Mouse (Mus musculus) urinary bladder, adult 2 months (tissue): ENCODE results near the gene Zscan25. TPM values are rescaled to one million over a fixed set of nuclear protein-coding genes. Genes with fewer than 3 reads are reported as not detected.

ENCODE experiments used
- polyA plus RNA-seq: library from polyadenylated mRNA; depleted of rRNA; stranded (reverse); fragments of >200 nt; gene quantifications from 2 replicates; pipeline ENCODE4 v1.2.3, GENCODE M21; 2012; rRNA removed

The Zscan25 gene
- polyA plus RNA-seq, 1 experiment, result 19.1 TPM

Other genes with a start within 250 kb of the Zscan25 start
- not detected in 2 replicates for gene Gm4871, start 247.7 kb upstream of the Zscan25 start, polyA plus RNA-seq
- not detected in 2 replicates for gene 1700018F24Rik, start 237.5 kb upstream of the Zscan25 start, polyA plus RNA-seq
- 284 and 341 TPM in 2 replicates for gene Arpc1a, start 196.7 kb upstream of the Zscan25 start, polyA plus RNA-seq
- not detected in 2 replicates for gene Kpna7, start 196.5 kb upstream of the Zscan25 start, polyA plus RNA-seq
- 410 and 483 TPM in 2 replicates for gene Arpc1b, start 166.3 kb upstream of the Zscan25 start, polyA plus RNA-seq
- gene Pdap1, start 140.3 kb upstream of the Zscan25 start, polyA plus RNA-seq, result 51.4 and 62.5 TPM in 2 replicates
- 80.5 and 98.6 TPM in 2 replicates for gene Bud31, start 140.1 kb upstream of the Zscan25 start, polyA plus RNA-seq
- gene Ptcd1, start 113.4 kb upstream of the Zscan25 start, polyA plus RNA-seq, result 12.9 TPM in 2 replicates
- gene Cpsf4, start 113.3 kb upstream of the Zscan25 start, polyA plus RNA-seq, result 20.4 and 25.4 TPM in 2 replicates
- 266 and 278 TPM in 2 replicates for gene Atp5j2, start 88.4 kb upstream of the Zscan25 start, polyA plus RNA-seq
- gene Zkscan14, start 78.6 kb upstream of the Zscan25 start, polyA plus RNA-seq, result 6.8 and 7.4 TPM in 2 replicates
- 7.4 and 9.1 TPM in 2 replicates for gene Zkscan5, start 75.9 kb upstream of the Zscan25 start, polyA plus RNA-seq
- gene Zfp655, start 48.8 kb upstream of the Zscan25 start, polyA plus RNA-seq, result 30.0 and 31.5 TPM in 2 replicates
- gene Cyp3a57, start 64.8 kb downstream of the Zscan25 start, polyA plus RNA-seq, result 11.7 and 17.9 TPM in 2 replicates
- gene Cyp3a16, start 189.2 kb downstream of the Zscan25 start, polyA plus RNA-seq, result not detected in 2 replicates